Mouse (Mus musculus): Measurements from ENCODE around the gene Tiam2.

Tiam2 gene

GRCm38 (mm10) chr17:3326148-3326902 lies at the start of gene Tiam2:
TSS of gene Tiam2 (plus strand) at chr17:3326573.
- peak; percentile 53 for DNase-seq

GRCm38 (mm10) chr17:3280321-3280720 lies 46.1 kb upstream of the Tiam2 start:
- DNase-seq = no peak

- DNase-seq = no peak
These were observed 44.4 kb upstream of the Tiam2 start for GRCm38 (mm10) chr17:3281939-3282338.

- peak; percentile 40 for DNase-seq
These were observed 41.2 kb upstream of the Tiam2 start for GRCm38 (mm10) chr17:3285030-3285671.

GRCm38 (mm10) chr17:3286123-3286825 lies 40.1 kb upstream of the Tiam2 start:
- no peak for DNase-seq

- peak; percentile 82 for DNase-seq
These were observed 38.0 kb upstream of the Tiam2 start for GRCm38 (mm10) chr17:3288341-3288740.

GRCm38 (mm10) chr17:3295097-3295496 lies 31.3 kb upstream of the Tiam2 start:
- DNase-seq = no peak

- DNase-seq = no peak
These were observed 26.9 kb upstream of the Tiam2 start for GRCm38 (mm10) chr17:3299487-3299886.

GRCm38 (mm10) chr17:3305926-3306325 lies 20.4 kb upstream of the Tiam2 start:
- DNase-seq = peak; percentile 42

GRCm38 (mm10) chr17:3313711-3314624 lies 12.4 kb upstream of the Tiam2 start:
- DNase-seq = peak; percentile 65

- DNase-seq = peak; percentile 16
These were observed 11.8 kb upstream of the Tiam2 start for GRCm38 (mm10) chr17:3314625-3315020.

GRCm38 (mm10) chr17:3315581-3315980 lies 10.8 kb upstream of the Tiam2 start:
- DNase-seq = no peak

- DNase-seq = no peak
These were observed 518 bp downstream of the Tiam2 start for GRCm38 (mm10) chr17:3326903-3327279.

- no peak for DNase-seq
These were observed 962 bp downstream of the Tiam2 start for GRCm38 (mm10) chr17:3327335-3327734.

GRCm38 (mm10) chr17:3328820-3329219 lies 2.4 kb downstream of the Tiam2 start:
- no peak for DNase-seq

- DNase-seq = no peak
These were observed 3.1 kb downstream of the Tiam2 start for GRCm38 (mm10) chr17:3329429-3329828.

GRCm38 (mm10) chr17:3331721-3332461 lies 5.5 kb downstream of the Tiam2 start:
- DNase-seq = peak; percentile 28

- no peak for DNase-seq
These were observed 9.9 kb downstream of the Tiam2 start for GRCm38 (mm10) chr17:3336161-3336739.

- DNase-seq = no peak
These were observed 10.6 kb downstream of the Tiam2 start for GRCm38 (mm10) chr17:3336887-3337524.

- no peak for DNase-seq
These were observed 11.1 kb downstream of the Tiam2 start for GRCm38 (mm10) chr17:3337525-3337888.

- no peak for DNase-seq
These were observed 12.4 kb downstream of the Tiam2 start for GRCm38 (mm10) chr17:3338821-3339220.

All from lung, postnatal 36 days (tissue).